Mouse (Mus musculus): Measurements from ENCODE around the gene Edn2. TPM values are rescaled to one million over a fixed set of nuclear protein-coding genes. Genes with fewer than 3 reads are reported as not detected.

Gene Edn2
- polyA plus RNA-seq, 1 experiment from 2014 or later = 0.78 TPM

DNA sequence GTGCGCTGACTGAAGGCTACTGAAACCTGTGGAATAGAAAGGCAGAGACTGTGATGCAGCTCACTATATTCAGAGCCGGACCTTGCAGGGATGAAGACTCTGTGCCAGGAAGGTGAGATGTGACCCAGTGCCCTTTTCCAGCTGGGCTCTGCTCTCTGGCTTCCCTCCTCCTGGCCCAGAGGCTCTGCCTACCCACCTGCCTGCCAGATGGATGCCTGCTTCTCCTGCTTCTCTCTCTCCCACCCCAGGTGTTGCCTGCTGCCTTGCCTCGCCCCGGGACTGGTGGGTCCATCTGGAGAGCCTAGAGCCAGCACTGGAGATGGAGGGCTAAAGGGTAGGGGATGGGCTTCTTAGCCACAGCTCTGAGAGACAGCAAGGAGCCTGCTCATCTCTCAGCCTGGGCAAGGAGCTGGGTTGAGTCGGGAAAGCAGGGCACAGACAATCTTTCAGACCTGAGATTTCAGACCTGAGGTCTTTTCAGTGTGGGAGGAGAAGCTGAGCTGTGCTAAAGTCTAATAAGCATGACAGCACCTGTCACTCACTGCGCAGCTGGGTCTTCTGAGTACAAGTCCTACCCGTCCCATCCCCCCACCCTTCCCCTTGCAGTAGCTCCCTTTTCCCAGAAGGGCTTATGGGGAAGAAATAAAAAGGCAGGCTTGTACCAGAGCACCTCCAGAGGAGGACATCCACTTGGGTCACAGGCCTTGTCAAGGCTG is 39.7 kb downstream of the Edn2 start:
- H3K36me3 ChIP-seq (ENCODE audit: insufficient read depth) = no peaks in the 10 kb centered on the region
- DNase-seq = no peak
- peaks cover 16% of the 10 kb centered on the region for H3K4me1 ChIP-seq (ENCODE audit: insufficient read depth)
- H3K9me3 ChIP-seq (ENCODE audit: low read depth, low read length) = no peaks in the 10 kb centered on the region
- H3K27ac ChIP-seq (ENCODE audit: low read depth) = no peak overlapping the region
- H3K4me3 ChIP-seq (ENCODE audit: low read depth, low read length) = no peak overlapping the region
- 76% methylated on average over 7 of the region's 7 CpGs for WGBS
- TF ChIP-seq CTCF (IDR thresholded peaks at IDR 0.05; ENCODE audit: low read depth) = no peak
- H3K27me3 ChIP-seq (ENCODE audit: insufficient read depth, low read length) = no peaks in the 10 kb centered on the region
- H3K4me2 ChIP-seq = no peak overlapping the region
- no peak for ATAC-seq (ENCODE audit: insufficient read depth)
- H3K9ac ChIP-seq = no peak overlapping the region

DNA sequence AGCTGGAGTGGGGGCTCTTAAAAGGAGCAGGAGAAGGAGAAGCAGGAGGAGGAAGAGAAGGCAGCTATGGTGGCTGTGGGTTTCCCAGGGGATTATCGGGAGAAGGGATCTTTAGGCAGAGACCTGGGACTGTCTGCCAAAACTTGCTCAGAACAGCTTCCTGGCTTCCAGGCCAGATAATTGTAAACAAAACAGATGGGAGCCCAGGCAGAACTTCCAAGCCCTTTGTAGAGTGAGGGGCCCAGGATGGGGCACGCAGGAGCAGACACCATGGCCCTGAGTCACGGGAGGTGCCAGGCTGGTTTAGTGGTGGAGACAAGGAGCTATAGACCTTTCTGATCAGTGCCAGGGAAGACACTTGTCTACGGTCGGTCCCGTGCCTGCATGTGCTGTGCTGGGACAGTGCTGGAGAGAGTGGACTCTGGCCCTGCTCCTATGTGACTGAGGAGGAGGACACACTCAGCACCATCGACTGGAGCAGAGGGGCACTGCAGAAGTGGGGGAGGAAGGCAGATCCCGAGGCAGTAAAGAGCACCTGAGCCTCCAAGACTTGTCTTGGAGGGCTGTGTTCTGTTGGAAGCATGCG is 43.4 kb downstream of the Edn2 start:
- Histone ChIP-seq H3K4me3 (ENCODE audit: low read depth, low read length) (no peak overlapping the region), H3K27ac (ENCODE audit: low read depth) (peak overlapping the region; percentile 69; the same call in 1 of the 2 replicates), H3K36me3 (ENCODE audit: insufficient read depth) (no peaks in the 10 kb centered on the region), H3K4me1 (ENCODE audit: insufficient read depth) (peaks cover 15% of the 10 kb centered on the region), H3K4me2 (no peak overlapping the region), H3K27me3 (ENCODE audit: insufficient read depth, low read length) (no peaks in the 10 kb centered on the region), H3K9me3 (ENCODE audit: low read depth, low read length) (no peaks in the 10 kb centered on the region), H3K9ac (no peak overlapping the region)
- DNase-seq = peak; percentile 64
- peak; percentile 74; the same call in 1 of the 2 replicates for ATAC-seq (ENCODE audit: insufficient read depth)
- 38% methylated on average over 9 of the region's 9 CpGs for WGBS
- TF ChIP-seq CTCF (IDR thresholded peaks at IDR 0.05; ENCODE audit: low read depth) = no peak

DNA sequence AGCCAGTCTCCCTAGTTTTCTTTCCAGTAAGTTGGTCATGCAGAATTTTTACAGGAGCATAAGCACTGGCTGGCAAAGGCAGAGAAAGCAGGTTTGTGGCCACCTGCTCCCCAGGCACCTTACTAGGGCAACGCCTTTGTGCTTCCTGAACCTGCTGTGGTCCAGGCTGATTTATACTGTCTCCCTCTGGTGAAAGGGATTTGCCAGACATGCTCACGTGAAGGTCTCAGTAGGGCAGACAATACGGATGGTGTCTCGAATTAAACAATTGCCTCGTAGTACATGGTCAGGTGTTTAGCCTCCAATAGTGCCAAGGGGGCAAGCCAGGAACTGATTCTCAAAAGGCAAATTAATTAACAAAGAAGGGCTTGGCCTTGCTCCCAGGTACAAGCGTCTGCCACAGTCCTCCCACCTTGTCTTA is 45.5 kb downstream of the Edn2 start:
- 81% methylated on average over 6 of the region's 6 CpGs for WGBS
- Histone ChIP-seq H3K4me2 (no peak overlapping the region), H3K9me3 (ENCODE audit: low read depth, low read length) (no peaks in the 10 kb centered on the region), H3K27ac (ENCODE audit: low read depth) (no peak overlapping the region), H3K27me3 (ENCODE audit: insufficient read depth, low read length) (no peaks in the 10 kb centered on the region), H3K9ac (no peak overlapping the region), H3K36me3 (ENCODE audit: insufficient read depth) (no peaks in the 10 kb centered on the region), H3K4me1 (ENCODE audit: insufficient read depth) (peaks cover 11% of the 10 kb centered on the region), H3K4me3 (ENCODE audit: low read depth, low read length) (no peak overlapping the region)
- TF ChIP-seq CTCF (IDR thresholded peaks at IDR 0.05; ENCODE audit: low read depth) = no peak
- DNase-seq (no peak), ATAC-seq (ENCODE audit: insufficient read depth) (no peak)

GRCm38 (mm10) chr4:120212080-120212479 is 51.1 kb downstream of the Edn2 start:
- DNase-seq (peak; percentile 19), ATAC-seq (ENCODE audit: insufficient read depth) (0 out of 2 replicates have a peak, but pooled peaks have one; percentile 23)
- Histone ChIP-seq H3K36me3 (ENCODE audit: insufficient read depth) (no peaks in the 10 kb centered on the region), H3K4me2 (no peak overlapping the region), H3K9ac (no peak overlapping the region), H3K27ac (ENCODE audit: low read depth) (peak overlapping the region; percentile 40; the same call in 1 of the 2 replicates), H3K27me3 (ENCODE audit: insufficient read depth, low read length) (no peaks in the 10 kb centered on the region), H3K9me3 (ENCODE audit: low read depth, low read length) (no peaks in the 10 kb centered on the region), H3K4me3 (ENCODE audit: low read depth, low read length) (no peak overlapping the region), H3K4me1 (ENCODE audit: insufficient read depth) (no peaks in the 10 kb centered on the region)
- 51% methylated on average over 6 of the region's 6 CpGs for WGBS
- TF ChIP-seq CTCF (IDR thresholded peaks at IDR 0.05; ENCODE audit: low read depth) = no peak

GRCm38 (mm10) chr4:120212812-120213211 is 51.8 kb downstream of the Edn2 start:
- Histone ChIP-seq H3K27me3 (ENCODE audit: insufficient read depth, low read length) (no peaks in the 10 kb centered on the region), H3K9me3 (ENCODE audit: low read depth, low read length) (no peaks in the 10 kb centered on the region), H3K4me1 (ENCODE audit: insufficient read depth) (no peaks in the 10 kb centered on the region), H3K27ac (ENCODE audit: low read depth) (peak overlapping the region; percentile 40; the same call in 1 of the 2 replicates), H3K36me3 (ENCODE audit: insufficient read depth) (no peaks in the 10 kb centered on the region), H3K4me3 (ENCODE audit: low read depth, low read length) (no peak overlapping the region), H3K4me2 (no peak overlapping the region), H3K9ac (no peak overlapping the region)
- TF ChIP-seq CTCF (IDR thresholded peaks at IDR 0.05; ENCODE audit: low read depth) = no peak
- DNase-seq = no peak
- no peak for ATAC-seq (ENCODE audit: insufficient read depth)
- 39% methylated on average over 3 of the region's 3 CpGs for WGBS

DNA sequence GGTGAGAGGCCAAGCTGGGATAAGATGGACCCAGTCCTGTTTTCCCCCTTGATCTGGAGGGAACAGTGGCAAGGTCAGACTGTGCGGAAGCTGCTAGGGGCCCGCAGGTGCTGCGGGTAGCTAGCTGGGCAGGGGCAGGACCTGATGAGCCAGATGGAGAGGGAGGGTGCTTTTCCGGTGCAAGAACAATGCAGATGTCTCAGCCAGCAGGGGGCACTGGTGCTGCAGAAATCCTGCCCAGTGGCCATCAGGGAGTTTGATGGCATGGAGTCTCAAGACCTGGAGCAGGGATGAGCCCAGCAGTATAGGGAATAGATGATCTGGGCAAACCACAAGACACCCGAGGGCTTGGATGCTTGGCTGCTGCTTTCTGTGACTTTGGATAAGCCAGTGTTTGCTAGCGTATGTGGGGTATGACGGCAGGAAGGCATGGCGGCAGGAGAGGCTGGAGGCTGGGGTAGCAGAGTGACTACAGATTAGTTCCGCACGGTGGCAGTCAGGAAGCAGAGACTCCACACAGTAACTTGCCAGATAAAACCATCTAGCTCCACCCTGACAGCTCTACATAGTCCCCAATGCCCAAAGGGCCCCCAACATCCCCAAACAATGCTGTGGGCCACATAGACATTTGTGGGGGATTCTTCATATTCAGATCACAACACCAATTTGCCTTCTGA is 55.0 kb downstream of the Edn2 start:
- Histone ChIP-seq H3K36me3 (ENCODE audit: insufficient read depth) (no peaks in the 10 kb centered on the region), H3K4me1 (ENCODE audit: insufficient read depth) (no peaks in the 10 kb centered on the region), H3K27ac (ENCODE audit: low read depth) (no peak overlapping the region), H3K9ac (no peak overlapping the region), H3K9me3 (ENCODE audit: low read depth, low read length) (no peaks in the 10 kb centered on the region), H3K4me3 (ENCODE audit: low read depth, low read length) (no peak overlapping the region), H3K27me3 (ENCODE audit: insufficient read depth, low read length) (no peaks in the 10 kb centered on the region), H3K4me2 (no peak overlapping the region)
- whole genome bisulfite sequencing = 40% methylated on average over 10 of the region's 10 CpGs
- DNase-seq (peak; percentile 82), ATAC-seq (ENCODE audit: insufficient read depth) (no peak)
- TF ChIP-seq CTCF (IDR thresholded peaks at IDR 0.05; ENCODE audit: low read depth) = peak; percentile 80

GRCm38 (mm10) chr4:120216883-120217282 is 55.9 kb downstream of the Edn2 start:
- no peak overlapping the region for H3K4me3 ChIP-seq (ENCODE audit: low read depth, low read length)
- no peak overlapping the region for H3K9ac ChIP-seq
- H3K4me1 ChIP-seq (ENCODE audit: insufficient read depth) = no peaks in the 10 kb centered on the region
- no peak overlapping the region for H3K27ac ChIP-seq (ENCODE audit: low read depth)
- DNase-seq (no peak), ATAC-seq (ENCODE audit: insufficient read depth) (no peak)
- H3K4me2 ChIP-seq = no peak overlapping the region
- H3K36me3 ChIP-seq (ENCODE audit: insufficient read depth) = no peaks in the 10 kb centered on the region
- H3K27me3 ChIP-seq (ENCODE audit: insufficient read depth, low read length) = no peaks in the 10 kb centered on the region
- no peaks in the 10 kb centered on the region for H3K9me3 ChIP-seq (ENCODE audit: low read depth, low read length)
- TF ChIP-seq CTCF (IDR thresholded peaks at IDR 0.05; ENCODE audit: low read depth) = no peak

Other genes starting within 250 kb of the Edn2 start
- gene AL607142.1, start 96.2 kb upstream of the Edn2 start, polyA plus RNA-seq (2014; fragmentation: Nextera tagmentation; extraction: Ambion mirVana) = not detected in 2 replicates
- gene Foxo6, start 126.1 kb downstream of the Edn2 start, polyA plus RNA-seq (2014; fragmentation: Nextera tagmentation; extraction: Ambion mirVana) = 0.11 and 0.34 TPM in 2 replicates
- gene Scmh1, start 244.1 kb downstream of the Edn2 start, polyA plus RNA-seq (2014; fragmentation: Nextera tagmentation; extraction: Ambion mirVana) = 43.0 and 48.5 TPM in 2 replicates